In genomic region chr8:114971378-114971777, GRCm38 (mm10) we compare ENCODE assay signal across 8 mouse cellular contexts.
DNase-seq lines count a peak whose midpoint lies in the region; ATAC-seq and TF ChIP-seq lines count a peak whose summit lies in the region.

No protein-coding gene starts in this region.

- peaks cover 2% of the 10 kb centered on the region; the same call in 1 of the 2 replicates for H3K9me3 ChIP-seq in hindbrain, postnatal 0 days (ENCODE audit: low read length)

- H3K27ac ChIP-seq in hindbrain, postnatal 0 days = no peak overlapping the region
- H3K27ac ChIP-seq in small intestine, adult 2 months (ENCODE audit: insufficient read depth, low read depth, low read length) = no peak overlapping the region

- no peak overlapping the region for H3K4me3 ChIP-seq in hindbrain, postnatal 0 days (ENCODE audit: low read length)
- no peak overlapping the region for H3K4me3 ChIP-seq in small intestine, adult 2 months (ENCODE audit: low read depth, low read length)

- no peaks in the 10 kb centered on the region for H3K4me1 ChIP-seq in hindbrain, postnatal 0 days (ENCODE audit: insufficient read depth, low read length)
- no peaks in the 10 kb centered on the region; the same call in 1 of the 2 replicates for H3K4me1 ChIP-seq in small intestine, adult 2 months (ENCODE audit: control insufficient read depth, insufficient read depth, insufficient read length, low read length)

- no peak overlapping the region for H3K9ac ChIP-seq in hindbrain, postnatal 0 days (replicated peaks; ENCODE audit: low read length)

- no peak overlapping the region for H3K4me2 ChIP-seq in hindbrain, postnatal 0 days (ENCODE audit: low read depth, low read length)

- no peaks in the 10 kb centered on the region for H3K27me3 ChIP-seq in hindbrain, postnatal 0 days (ENCODE audit: insufficient read depth, low read length)
- no peaks in the 10 kb centered on the region for H3K27me3 ChIP-seq in small intestine, adult 2 months (ENCODE audit: control insufficient read depth, insufficient read depth, low read length)

- TF ChIP-seq CTCF in hindbrain, postnatal 0 days (IDR thresholded peaks at IDR 0.05; ENCODE audit: low read depth) = peak; percentile 81
- TF ChIP-seq CTCF in small intestine, adult 2 months (IDR thresholded peaks at IDR 0.05; ENCODE audit: extremely low read depth, insufficient read length, insufficient replicate concordance, low read depth, low read length) = peak; percentile 88; the same call in 1 of the 2 replicates

- no peaks in the 10 kb centered on the region for H3K36me3 ChIP-seq in hindbrain, postnatal 0 days (ENCODE audit: insufficient read depth, low read length)
- H3K36me3 ChIP-seq in small intestine, adult 2 months (ENCODE audit: control insufficient read depth, insufficient read depth, low read length) = no peaks in the 10 kb centered on the region

- peak; percentile 47 for ATAC-seq in activated CD4-positive, CD25-positive, alpha-beta regulatory T cell, adult 4 months
- 0 out of 2 replicates have a peak, but pooled peaks have one; percentile 47 for ATAC-seq in hindbrain, postnatal 0 days

- DNase-seq in cerebellum, adult 9-10 months = peak; percentile 88
- peak; percentile 54 to 69 for DNase-seq in frontal cortex, postnatal 25 days (ENCODE audit: low spot score in 2 of 2)
- peak; percentile 80 for DNase-seq in hindbrain, postnatal 0 days (ENCODE audit: low spot score)
- peak; percentile 55 to 80 for DNase-seq in layer of hippocampus, postnatal 25 days (ENCODE audit: extremely low spot score in 1 of 2, low spot score in 1 of 2)
- peak; percentile 87 for DNase-seq in lung, postnatal 36 days
- peak; percentile 38 for DNase-seq in yolk sac, embryonic 10.5 days (ENCODE audit: low spot score)

- WGBS in hindbrain, postnatal 0 days = 46% methylated on average over 8 of the region's 8 CpGs
- 24% methylated on average over 8 of the region's 8 CpGs for WGBS in small intestine, adult 2 months

- TF ChIP-seq POLR2A in small intestine, adult 2 months (IDR thresholded peaks at IDR 0.05; ENCODE audit: low read depth, low read length) = no peak

Comparison
In these comparisons a context has a peak if more than half of its experiments do, and no peak if none do; other contexts are left out.
1. DNase-seq: peak in every context shown above with its lines; median percentile 88 in cerebellum, adult 9-10 months; 87 in lung, postnatal 36 days; 80 in hindbrain, postnatal 0 days; 68 in layer of hippocampus, postnatal 25 days; 62 in frontal cortex, postnatal 25 days; 38 in yolk sac, embryonic 10.5 days.